Mouse (Mus musculus) forebrain, embryonic 16.5 days (tissue): Measurements from ENCODE around the gene Morc3. TPM values are rescaled to one million over a fixed set of nuclear protein-coding genes. Genes with fewer than 3 reads are reported as not detected.

Experiments
- ATAC-seq: fragments of 200-750 bp; cut with Nextera tagmentation; 2 replicates; pipeline ENCODE4 v1.8.0; 2017; ENCODE audit warnings: mild to moderate bottlenecking, moderate library complexity
- H3K27ac ChIP-seq: fragments of 300-500 bp; sonication (generic); 2 replicates; pipeline ENCODE4 v1.5.1; 2014; ENCODE audit warnings: low read length, control low read depth
- H3K27me3 ChIP-seq: fragments of 300-500 bp; sonication (generic); replicated peaks from 2 replicates; pipeline ENCODE4 v1.6.1; 2014; ENCODE audit warnings: low read length; ENCODE audit not compliant: control insufficient read depth, insufficient read depth
- H3K36me3 ChIP-seq: fragments of 300-500 bp; sonication (generic); 2 replicates; pipeline ENCODE4 v1.6.1; 2014; ENCODE audit not compliant: control insufficient read depth, insufficient read depth
- H3K4me1 ChIP-seq: fragments of 300-500 bp; sonication (generic); replicated peaks from 2 replicates; pipeline ENCODE4 v1.6.1; 2014; ENCODE audit warnings: low read length; ENCODE audit not compliant: control insufficient read depth, insufficient read depth
- H3K4me2 ChIP-seq: fragments of 300-500 bp; sonication (generic); 2 replicates; pipeline ENCODE4 v1.6.1; 2014; ENCODE audit warnings: mild to moderate bottlenecking, low read length, control low read depth
- H3K4me3 ChIP-seq: fragments of 300-500 bp; sonication (generic); replicated peaks from 2 replicates; pipeline ENCODE4 v1.5.1; 2014; ENCODE audit warnings: mild to moderate bottlenecking, low read length, control low read depth
- H3K9ac ChIP-seq: fragments of 300-500 bp; sonication (generic); replicated peaks from 2 replicates; pipeline ENCODE4 v1.6.1; 2014; ENCODE audit warnings: low read depth, low read length, control low read depth
- H3K9me3 ChIP-seq: fragments of 300-500 bp; sonication (generic); 2 replicates; pipeline ENCODE4 v1.6.1; 2016; ENCODE audit warnings: low read length; ENCODE audit not compliant: control insufficient read depth
- WGBS: fragments of 180-500 bp; shearing (Covaris S2); extraction: QIAGEN DNeasy Blood & Tissue Kit; methylation state at CpG from one replicate; pipeline ENCODE4 v1.1.7; 2014; 5-methylcytosine and 5-hydroxymethylcytosine counted together
- polyA plus RNA-seq: library from polyadenylated mRNA; unstranded; fragments of >200 nt; fragmentation: Nextera tagmentation; extraction: Ambion mirVana; gene quantifications from 2 replicates; pipeline ENCODE4 v1.2.1, GENCODE M21; 2015

Morc3 gene
- polyA plus RNA-seq, 1 experiment from 2014 or later = 38.2 TPM

GRCm38 (mm10) chr16:93923788-93924187 lies 91.9 kb downstream of the Morc3 start:
- WGBS = 74% methylated on average over 7 of the region's 7 CpGs
- no peaks in the 10 kb centered on the region for H3K4me1 ChIP-seq
- H3K27ac ChIP-seq = no peak overlapping the region
- H3K4me3 ChIP-seq = no peak overlapping the region
- no peak for ATAC-seq
- H3K9ac ChIP-seq = no peak overlapping the region
- H3K36me3 ChIP-seq = no peaks in the 10 kb centered on the region
- no peaks in the 10 kb centered on the region for H3K9me3 ChIP-seq
- H3K4me2 ChIP-seq = no peak overlapping the region
- H3K27me3 ChIP-seq = no peaks in the 10 kb centered on the region

Other genes starting within 250 kb of the Morc3 start
- 14.5 and 22.5 TPM in 2 replicates for gene Setd4, start 228.1 kb upstream of the Morc3 start, polyA plus RNA-seq
- 137 TPM in 2 replicates for gene Cbr1, start 226.3 kb upstream of the Morc3 start, polyA plus RNA-seq
- gene Gm5678, start 204.0 kb upstream of the Morc3 start, polyA plus RNA-seq = not detected in 2 replicates
- 1.4 and 1.6 TPM in 2 replicates for gene Cbr3, start 148.9 kb upstream of the Morc3 start, polyA plus RNA-seq
- gene Dop1b, start 120.2 kb upstream of the Morc3 start, polyA plus RNA-seq = 27.6 and 43.3 TPM in 2 replicates
- gene Chaf1b, start 51.8 kb downstream of the Morc3 start, polyA plus RNA-seq = 36.0 and 40.4 TPM in 2 replicates
- gene Cldn14, start 176.7 kb downstream of the Morc3 start, polyA plus RNA-seq = not detected in 2 replicates